Mouse (Mus musculus) Patski (cell line): ENCODE results near the gene Pramef12. TPM values are rescaled to one million over a fixed set of nuclear protein-coding genes. Genes with fewer than 3 reads are reported as not detected.
"Not testable (repeated sequence)": the region's sequence is repeated elsewhere in the genome, so short reads cannot be mapped to it uniquely, and the experiment has no call there.

Source experiments
- ATAC-seq: fragments of 100-300 bp; one replicate; pipeline ENCODE4 v1.8.0; 2021
- CTCF ChIA-PET: fragments of 350-600 bp; sonication (Branson Sonifier 250); formaldehyde crosslinking; loops from one replicate; lab custom pipeline; 2022; ENCODE audit warnings: inconsistent platforms; lab: Charles Lee
- POLR2A ChIA-PET: fragments of 350-600 bp; sonication (Branson Sonifier 250); formaldehyde crosslinking; loops from one replicate; lab custom pipeline; 2022; ENCODE audit warnings: antibody characterized with exemption, inconsistent platforms; lab: Charles Lee
- DNase-seq: peaks from one replicate; pipeline ENCODE4 v3.0.0-alpha.2; 2011; ENCODE audit warnings: low read depth, low spot score
- H3K27me3 ChIP-seq: fragments of 371-371 bp; one replicate; pipeline ENCODE4 v1.5.1; 2021
- CTCF ChIP-seq: fragments of 100-300 bp; IDR thresholded peaks from one replicate; pipeline ENCODE4 v1.5.1; 2021
- in situ Hi-C: fragments of 300-500 bp; cut with MboI; formaldehyde crosslinking; loops from 3 replicates; pipeline ENCODE4 v1.11.1; 2018; ENCODE audit warnings: low pct_unique_long_range_greater_than_20kb, mixed read lengths
- polyA plus RNA-seq: library from polyadenylated mRNA; unstranded; gene quantifications from one replicate; pipeline ENCODE4 v1.2.3, GENCODE M21; 2021

Gene Pramef12
- polyA plus RNA-seq, 1 experiment from 2014 or later: 0.04 TPM

GRCm38 (mm10) chr4:144406261-144406660, 2.0 kb downstream of the Pramef12 start:
- TF ChIP-seq CTCF: no peak
- CTCF ChIA-PET: no interaction called here
- no peaks in the 10 kb centered on the region for H3K27me3 ChIP-seq
- DNase-seq (no peak), ATAC-seq (no peak)
- in situ Hi-C loops: loop anchor here (25.0 kb wide), 1 partner anchor 906 kb away; the partner anchor contains the start of gene Tnfrsf8
- POLR2A ChIA-PET: no interaction called here

DNA sequence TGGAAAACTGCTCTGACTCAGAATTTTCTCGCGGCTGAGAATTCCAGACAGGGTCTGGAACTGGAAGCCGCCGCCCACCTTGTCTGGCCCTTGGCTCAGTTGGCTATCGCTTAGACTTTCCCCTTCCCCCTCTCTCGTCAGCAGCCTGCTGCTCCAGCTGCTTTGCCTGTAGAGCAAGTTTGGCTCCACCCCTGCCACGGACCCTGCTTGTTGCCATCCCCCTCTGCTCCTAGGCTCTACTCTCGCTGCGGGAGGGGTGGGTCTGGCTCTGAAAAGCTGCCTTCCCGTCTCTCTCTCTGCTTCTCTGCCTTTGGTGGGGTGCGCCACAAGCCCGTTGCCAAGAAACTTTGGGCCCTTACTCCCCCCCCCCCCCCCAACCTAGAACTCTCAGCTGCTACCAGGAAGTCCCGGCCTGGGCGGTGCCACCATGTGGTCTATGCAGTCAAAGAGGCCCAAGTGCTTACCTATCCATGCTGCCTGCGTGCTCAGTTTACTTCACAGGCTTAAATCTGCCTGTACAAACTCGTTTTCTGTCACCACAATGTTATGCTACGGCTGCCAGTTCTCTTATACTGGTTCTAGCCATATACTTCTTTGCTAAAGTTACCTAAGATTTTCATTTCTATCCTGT, 3.7 kb downstream of the Pramef12 start:
- in situ Hi-C loops: loop anchor here (25.0 kb wide), 1 partner anchor 908 kb away; the partner anchor contains the start of gene Tnfrsf8
- ATAC-seq (no peak), DNase-seq (no peak)
- TF ChIP-seq CTCF: no peak
- ChIA-PET CTCF (no interaction called here), POLR2A (no interaction called here)
- no peaks in the 10 kb centered on the region for H3K27me3 ChIP-seq

- H3K27me3 ChIP-seq: no peaks in the 10 kb centered on the region
- POLR2A ChIA-PET: no interaction called here
- no peak for TF ChIP-seq CTCF
- no peak for ATAC-seq
- DNase-seq: no peak
- CTCF ChIA-PET: no interaction called here
- in situ Hi-C loops: loop anchor here (25.0 kb wide), 1 partner anchor 910 kb away; the partner anchor contains the start of gene Tnfrsf8
Measured at GRCm38 (mm10) chr4:144402712-144403111, 5.6 kb downstream of the Pramef12 start.

DNA sequence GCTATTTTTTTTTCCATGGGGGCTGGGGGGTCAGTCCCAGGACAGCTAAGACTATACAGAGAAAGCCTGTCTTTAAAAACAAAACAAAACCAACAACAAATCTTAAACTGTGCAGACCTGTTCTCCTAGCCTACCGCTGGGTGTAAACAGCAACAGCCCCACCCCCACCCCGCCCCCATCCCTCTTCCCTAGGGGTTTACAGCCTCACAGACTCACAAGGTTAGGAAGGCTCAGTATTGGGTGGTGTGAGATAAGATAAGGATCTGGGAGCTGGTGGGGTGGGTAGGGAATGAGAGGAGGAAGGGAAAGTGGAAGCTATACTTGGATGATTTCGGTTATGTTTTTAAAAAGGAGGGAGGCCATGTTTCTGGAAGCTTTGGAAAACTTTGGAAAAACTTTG, 11.9 kb downstream of the Pramef12 start:
- CTCF ChIA-PET: no interaction called here

DNA sequence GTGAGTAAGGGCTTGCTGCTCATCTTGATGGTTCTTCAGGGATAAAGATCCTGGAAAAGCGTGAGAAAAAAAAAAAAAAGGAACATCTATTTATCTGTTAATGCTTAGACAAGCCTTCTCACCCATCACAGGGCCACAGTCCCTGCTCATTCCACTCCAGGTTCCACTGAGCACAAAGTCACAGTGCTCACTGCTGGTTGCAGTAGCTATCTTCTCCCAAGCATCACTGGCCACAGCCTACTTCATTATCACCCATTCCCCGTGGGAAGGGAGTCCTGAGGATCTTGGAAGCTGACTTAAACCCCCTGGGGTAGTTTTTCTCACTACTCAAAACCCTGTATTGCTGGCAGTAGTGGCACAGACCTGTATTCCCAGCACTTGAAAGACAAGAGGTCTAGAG, 30.4 kb downstream of the Pramef12 start, which contains the start of gene Pramef20:
Gene Pramef20 (minus strand): TSS at position 23 of the 400 bp plus-strand sequence.
- POLR2A ChIA-PET: no interaction called here
- CTCF ChIA-PET: no interaction called here
- H3K27me3 ChIP-seq: no peaks in the 10 kb centered on the region
- in situ Hi-C loops: no loop called here
- ATAC-seq: no peak
- no peak for DNase-seq
- TF ChIP-seq CTCF: no peak

More for the DNA sequence above, 11.9 kb downstream of the Pramef12 start:
- H3K27me3 ChIP-seq: no peaks in the 10 kb centered on the region
- in situ Hi-C loops: no loop called here
- POLR2A ChIA-PET: no interaction called here
- TF ChIP-seq CTCF: no peak
- no peak for DNase-seq
- no peak for ATAC-seq

DNA sequence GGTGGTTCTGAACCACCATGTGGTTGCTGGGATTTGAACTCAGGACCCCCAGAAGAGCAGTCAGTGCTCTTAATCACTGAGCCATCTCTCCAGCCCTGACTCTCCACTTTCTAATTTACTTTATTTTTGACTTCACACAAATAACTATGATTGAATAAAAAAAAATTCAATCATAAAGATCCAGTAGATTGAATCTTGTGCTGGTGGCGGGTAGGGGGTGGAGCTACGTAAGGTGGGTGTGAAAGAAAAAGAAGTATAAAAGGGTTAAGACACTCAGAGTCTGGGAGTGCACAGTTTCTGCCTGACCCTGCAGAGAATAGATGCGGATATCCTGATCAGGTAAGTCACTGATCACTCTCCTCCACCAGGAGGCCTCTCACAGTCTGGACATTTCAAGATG, 50.6 kb downstream of the Pramef12 start, which contains the start of gene Gm13119:
Gene Gm13119 (plus strand): TSS at position 301 of the 400 bp plus-strand sequence.
- POLR2A ChIA-PET, in situ Hi-C loops, H3K27me3 ChIP-seq, ATAC-seq, CTCF ChIA-PET, DNase-seq: not testable (repeated sequence)

Other genes with a start within 250 kb of the Pramef12 start
- gene Oog3, start 245.8 kb downstream of the Pramef12 start, polyA plus RNA-seq: not detected
- not detected for gene Oog2, start 217.7 kb downstream of the Pramef12 start, polyA plus RNA-seq
- not detected for gene C87977, start 195.1 kb downstream of the Pramef12 start, polyA plus RNA-seq
- gene Pramel5, start 128.0 kb downstream of the Pramef12 start, polyA plus RNA-seq: not detected
- not detected for gene Gm13128, start 78.2 kb downstream of the Pramef12 start, polyA plus RNA-seq
- 0.04 TPM for gene Gm13119, start 50.5 kb downstream of the Pramef12 start, polyA plus RNA-seq
- gene Pramef20, start 30.5 kb downstream of the Pramef12 start, polyA plus RNA-seq: not detected
- not detected for gene 1700012P22Rik, start 30.3 kb upstream of the Pramef12 start, polyA plus RNA-seq
- gene Gm9944, start 44.9 kb upstream of the Pramef12 start, polyA plus RNA-seq: not detected
- not detected for gene Aadacl3, start 55.3 kb upstream of the Pramef12 start, polyA plus RNA-seq
- gene 9430007A20Rik, start 111.4 kb upstream of the Pramef12 start, polyA plus RNA-seq: not detected
- gene Gm13124, start 156.7 kb upstream of the Pramef12 start, polyA plus RNA-seq: not detected
- gene Aadacl4, start 205.2 kb upstream of the Pramef12 start, polyA plus RNA-seq: not detected